Mouse (Mus musculus) ovary, adult 18-20 months (tissue): ENCODE data around the gene Anks1.
"Not testable (repeated sequence)": the region's sequence is repeated elsewhere in the genome, so short reads cannot be mapped to it uniquely, and the experiment has no call there.

Source experiments
- DNase-seq: peaks from one replicate; pipeline ENCODE4 v3.0.0; 2022; ENCODE audit warnings: low spot score, mixed read lengths

Anks1 gene

DNA sequence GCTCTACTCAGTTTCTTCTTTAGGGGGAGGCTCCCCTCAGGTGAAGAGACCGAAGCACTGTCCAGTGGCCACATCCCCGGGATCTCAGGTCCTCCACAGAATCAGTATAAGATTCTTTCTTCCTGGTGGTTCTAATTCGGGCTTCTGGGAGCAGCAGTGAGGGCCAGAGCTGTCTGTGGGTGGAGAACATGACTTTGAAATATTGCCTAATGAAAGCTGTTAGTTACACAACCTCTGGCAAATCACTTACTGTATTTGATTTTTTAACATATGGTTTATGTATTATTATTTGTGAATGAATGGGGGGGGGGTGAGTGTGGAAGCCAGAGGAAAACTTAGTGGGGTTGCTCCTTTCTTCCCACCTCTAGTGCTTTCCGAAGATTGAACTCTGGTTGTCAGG lies 22.7 kb downstream of the Anks1 start:
- no peak for DNase-seq

GRCm38 (mm10) chr17:27934136-27934910 lies 25.2 kb downstream of the Anks1 start:
- no peak for DNase-seq

DNA sequence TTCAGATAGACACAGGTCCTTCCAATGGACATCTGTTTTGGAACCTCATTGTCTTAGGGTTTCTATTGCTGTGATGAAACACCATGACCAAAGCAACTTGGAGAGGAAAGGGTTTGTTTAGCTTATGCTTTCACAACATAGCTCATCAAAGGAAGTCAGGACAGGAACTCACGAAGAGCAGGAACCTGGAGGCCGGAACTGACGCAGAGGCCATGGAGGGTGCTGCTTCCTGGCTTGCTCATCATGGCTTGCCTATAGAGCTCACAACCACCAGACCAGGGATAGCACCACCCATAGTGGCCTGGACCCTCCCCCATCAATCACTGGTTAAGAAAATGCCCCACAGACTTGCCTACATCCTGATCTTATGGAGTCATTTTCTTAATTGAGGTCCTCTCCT lies 26.0 kb downstream of the Anks1 start:
- DNase-seq: no peak

- DNase-seq: no peak
These were observed 28.0 kb downstream of the Anks1 start for GRCm38 (mm10) chr17:27937054-27937615.

DNA sequence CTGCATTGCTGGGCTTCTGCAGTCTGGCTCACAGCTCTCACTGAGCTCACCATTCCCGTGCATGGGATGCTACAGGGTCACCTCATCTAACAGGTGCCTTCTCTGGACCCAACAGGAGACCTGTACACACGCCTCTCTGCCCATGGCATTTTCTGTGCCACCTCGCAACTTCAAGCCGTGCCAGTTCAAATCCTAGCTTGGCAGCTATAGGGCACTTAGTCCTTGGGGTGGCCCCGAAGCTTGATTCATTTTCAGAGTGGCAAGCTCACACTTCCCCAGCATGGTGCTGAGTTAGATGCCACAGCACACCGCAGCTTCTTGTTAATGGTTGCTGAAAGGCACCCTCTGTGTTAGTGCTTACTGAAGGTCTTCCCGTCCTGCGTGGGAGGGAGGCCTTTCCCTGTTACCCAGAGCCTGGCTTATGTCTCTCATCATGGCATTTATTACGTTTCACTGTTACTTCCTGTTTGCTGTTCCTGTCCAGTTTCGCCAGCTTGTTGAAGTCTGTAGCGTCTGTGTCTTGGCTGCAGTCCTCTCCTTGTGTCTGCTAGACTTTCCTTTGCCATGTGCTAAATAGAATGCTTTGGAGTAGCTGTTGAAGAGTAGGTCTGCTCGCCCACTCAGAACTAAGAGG lies 29.1 kb downstream of the Anks1 start:
- DNase-seq: no peak

DNA sequence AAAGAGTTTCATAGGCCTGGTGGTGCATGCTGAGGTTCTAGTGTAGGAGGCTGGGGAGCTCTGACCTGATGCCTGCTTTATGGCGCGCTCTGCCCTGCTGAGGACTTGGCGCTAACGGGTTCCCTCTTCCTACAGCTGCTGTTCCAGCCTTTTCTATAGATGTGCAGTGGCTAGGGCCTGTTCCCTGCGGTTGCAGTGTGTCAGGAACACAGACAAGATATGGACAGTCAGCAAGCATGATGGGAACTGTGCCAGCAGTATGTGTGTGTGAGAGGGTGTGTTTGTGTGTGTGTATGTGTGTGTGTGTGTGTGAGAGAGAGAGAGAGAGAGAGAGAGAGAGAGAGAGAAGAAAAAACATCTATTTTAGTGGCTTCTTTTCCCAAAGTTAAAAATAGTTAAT lies 29.9 kb downstream of the Anks1 start:
- DNase-seq: no peak

GRCm38 (mm10) chr17:27940352-27940751 lies 31.2 kb downstream of the Anks1 start:
- DNase-seq: peak; percentile 23

DNA sequence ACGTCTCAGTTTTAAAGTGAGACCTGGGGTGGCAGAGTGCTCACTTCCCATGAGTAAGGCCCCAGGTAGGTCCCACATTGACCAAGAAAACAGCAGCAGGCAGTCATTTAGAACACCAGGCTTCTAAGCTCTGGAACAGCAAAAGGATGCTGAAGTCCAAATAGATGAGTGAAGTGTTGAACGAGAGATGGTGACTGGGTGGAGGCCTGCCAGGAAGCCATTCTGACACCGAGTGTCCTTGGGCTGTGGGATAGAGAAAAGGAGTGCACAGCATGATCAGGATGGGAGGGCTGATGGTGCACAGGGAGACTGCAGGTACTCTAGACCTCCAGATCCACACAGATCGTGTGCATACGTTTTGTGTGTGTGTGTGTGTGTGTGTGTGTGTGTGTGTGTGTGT lies 32.1 kb downstream of the Anks1 start:
- DNase-seq: no peak

GRCm38 (mm10) chr17:27941698-27942097 lies 32.6 kb downstream of the Anks1 start:
- DNase-seq: no peak

GRCm38 (mm10) chr17:27942131-27942530 lies 33.0 kb downstream of the Anks1 start:
- DNase-seq: no peak

- peak; percentile 51 for DNase-seq
These were observed 36.6 kb downstream of the Anks1 start for GRCm38 (mm10) chr17:27945546-27946216.

- DNase-seq: no peak
These were observed 37.3 kb downstream of the Anks1 start for GRCm38 (mm10) chr17:27946371-27946770.

DNA sequence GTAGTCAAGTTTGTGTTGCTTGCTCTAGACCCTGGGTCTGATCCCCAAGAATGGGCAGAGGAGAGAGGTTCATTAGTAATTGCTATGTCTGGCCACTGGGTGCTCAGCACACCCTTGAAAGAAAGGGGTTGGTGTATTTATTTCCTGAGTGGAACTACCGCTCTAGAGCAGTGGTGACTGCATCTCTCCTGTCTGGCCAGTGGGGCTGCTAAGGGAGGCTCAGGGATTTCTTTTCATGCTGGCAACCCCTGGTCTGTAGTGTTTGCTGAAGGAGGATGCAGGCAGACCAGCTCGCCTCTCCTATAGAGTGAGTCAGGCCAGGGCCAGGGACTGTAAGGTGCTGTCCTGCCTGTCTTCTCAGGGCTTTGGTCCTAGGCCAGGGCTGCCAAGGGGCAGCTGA lies 38.0 kb downstream of the Anks1 start:
- no peak for DNase-seq

GRCm38 (mm10) chr17:27953136-27953535 lies 44.0 kb downstream of the Anks1 start:
- DNase-seq: no peak

GRCm38 (mm10) chr17:27954629-27955402 lies 45.7 kb downstream of the Anks1 start:
- no peak for DNase-seq

DNA sequence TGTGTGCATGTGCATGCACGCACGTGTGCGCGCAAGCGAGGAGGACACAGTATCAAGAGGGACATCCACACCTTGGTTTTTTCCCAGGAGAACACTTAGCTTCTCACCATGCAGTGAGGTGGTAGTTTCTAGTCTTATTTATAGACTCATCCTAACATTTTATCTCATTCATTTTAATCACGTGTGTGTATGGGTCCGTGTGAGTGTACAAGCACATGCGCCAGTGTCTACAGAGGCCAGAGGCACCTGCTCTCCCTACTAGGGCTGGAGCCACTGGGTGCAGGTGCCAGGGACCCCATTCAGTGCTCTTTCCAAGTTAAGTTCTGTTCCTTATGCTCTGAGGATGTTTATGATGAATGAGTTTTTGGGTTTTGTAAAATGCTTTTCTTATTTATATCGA lies 48.5 kb downstream of the Anks1 start:
- DNase-seq: no peak

GRCm38 (mm10) chr17:27960128-27961111 lies 51.3 kb downstream of the Anks1 start:
- no peak for DNase-seq

DNA sequence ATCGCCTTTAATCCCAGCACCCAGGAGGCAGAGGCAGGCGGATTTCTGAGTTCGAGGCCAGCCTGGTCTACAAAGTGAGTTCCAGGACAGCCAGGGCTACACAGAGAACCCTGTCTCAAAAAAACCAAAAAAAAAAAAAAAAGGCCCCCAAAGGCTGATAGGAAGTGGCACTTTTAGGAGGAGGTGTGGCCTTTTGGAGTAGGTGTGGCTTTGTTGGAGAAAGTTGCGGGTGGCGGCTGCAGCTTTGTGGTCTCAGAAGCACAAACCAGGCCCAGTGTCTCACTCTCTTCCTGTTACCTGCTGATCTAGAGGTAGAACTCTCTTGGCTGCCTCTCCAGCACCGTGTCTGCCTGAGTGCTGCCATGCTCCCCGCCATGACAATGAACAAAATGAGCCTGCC lies 54.0 kb downstream of the Anks1 start:
- DNase-seq: not testable (repeated sequence)

GRCm38 (mm10) chr17:27964607-27965006 lies 55.5 kb downstream of the Anks1 start:
- no peak for DNase-seq

DNA sequence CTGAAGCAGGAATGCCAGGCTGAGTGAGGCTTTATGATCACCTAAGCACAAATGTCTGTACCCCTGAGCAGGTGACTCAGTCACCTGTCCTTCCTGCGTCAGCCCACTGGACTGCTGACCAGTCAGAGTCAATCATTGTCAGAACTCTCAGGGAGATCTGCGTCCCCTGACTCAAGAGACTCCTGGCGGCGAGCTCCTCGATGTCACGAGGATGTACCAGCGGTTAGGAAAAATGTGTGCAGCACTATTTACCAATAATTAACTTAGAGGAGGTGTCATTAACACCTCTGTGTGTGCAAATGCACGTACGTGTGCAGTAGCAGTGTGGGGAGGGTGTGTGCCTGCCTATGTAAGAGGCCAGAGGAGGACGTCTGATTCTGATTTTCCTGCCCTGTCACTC lies 56.2 kb downstream of the Anks1 start:
- DNase-seq: no peak

- no peak for DNase-seq
These were observed 57.0 kb downstream of the Anks1 start for GRCm38 (mm10) chr17:27966056-27966455.
